Mouse (Mus musculus): ENCODE data around the gene Cnot8. TPM values are rescaled to one million over a fixed set of nuclear protein-coding genes. Genes with fewer than 3 reads are reported as not detected.

The Cnot8 gene
- total and polyA plus RNA-seq, 3 experiments: 35.5 to 43.0 (median 36.4) TPM

DNA sequence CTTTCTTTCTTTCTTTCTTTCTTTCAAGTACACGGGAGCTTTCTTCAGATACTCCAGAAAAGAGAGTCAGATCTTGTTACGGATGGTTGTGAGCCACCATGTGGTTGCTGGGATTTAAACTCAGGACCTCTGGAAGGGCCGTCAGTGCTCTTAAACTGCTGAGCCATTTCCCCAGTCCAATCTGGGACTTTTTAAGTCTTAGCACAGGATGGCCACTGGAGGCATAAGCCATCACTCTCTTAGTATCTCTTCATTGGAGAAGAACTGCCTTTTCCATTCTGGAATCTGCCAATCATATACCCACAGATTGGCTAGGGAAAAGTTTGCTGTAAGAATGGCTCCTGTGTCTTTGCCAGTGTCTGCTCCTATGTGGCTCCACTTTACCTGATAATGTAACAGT, 3.1 kb downstream of the Cnot8 start:
- no peak overlapping the region for H3K4me3 ChIP-seq
- no peak overlapping the region for H3K27ac ChIP-seq
- TF ChIP-seq POLR2A (IDR thresholded peaks at IDR 0.05; ENCODE audit: insufficient read depth, low read depth, low read length) (no peak), CTCF (IDR thresholded peaks at IDR 0.05) (0 out of 2 replicates have a peak, but pooled peaks have one; percentile 21), EP300 (IDR thresholded peaks at IDR 0.05; ENCODE audit: insufficient read depth, low read depth, low read length) (no peak)
- H3K79me2 ChIP-seq (replicated peaks; ENCODE audit: control insufficient read depth, insufficient read depth, low read length): peaks cover 3% of the 10 kb centered on the region
- H3K27me3 ChIP-seq (ENCODE audit: control insufficient read depth, insufficient read depth, low read length): no peaks in the 10 kb centered on the region
- peaks cover 8% of the 10 kb centered on the region for H3K4me1 ChIP-seq (ENCODE audit: control insufficient read depth, insufficient read depth, low read length)
- no peak for DNase-seq
- intact Hi-C loops (cut with DNase I): loop anchor here (10.0 kb wide), 1 partner anchor 198 kb away; the partner anchor contains the start of gene Zfp692
- 59% methylated on average over 3 of the region's 3 CpGs for WGBS
- no peaks in the 10 kb centered on the region for H3K36me3 ChIP-seq (ENCODE audit: control insufficient read depth, insufficient read depth, low read length)
- no peak overlapping the region for H3K9ac ChIP-seq (ENCODE audit: low read depth, low read length)

- DNase-seq: no peak
- Histone ChIP-seq H3K36me3 (ENCODE audit: control insufficient read depth, insufficient read depth, low read length) (no peaks in the 10 kb centered on the region), H3K4me3 (no peak overlapping the region), H3K79me2 (replicated peaks; ENCODE audit: control insufficient read depth, insufficient read depth, low read length) (peaks cover 3% of the 10 kb centered on the region), H3K27ac (no peak overlapping the region), H3K4me1 (ENCODE audit: control insufficient read depth, insufficient read depth, low read length) (peaks cover 8% of the 10 kb centered on the region), H3K27me3 (ENCODE audit: control insufficient read depth, insufficient read depth, low read length) (no peaks in the 10 kb centered on the region), H3K9ac (ENCODE audit: low read depth, low read length) (no peak overlapping the region)
- TF ChIP-seq EP300 (IDR thresholded peaks at IDR 0.05; ENCODE audit: insufficient read depth, low read depth, low read length): no peak
- TF ChIP-seq POLR2A (IDR thresholded peaks at IDR 0.05; ENCODE audit: insufficient read depth, low read depth, low read length): no peak
- TF ChIP-seq CTCF (IDR thresholded peaks at IDR 0.05): no peak
- intact Hi-C loops (cut with DNase I): loop anchor here (10.0 kb wide), 1 partner anchor 197 kb away; the partner anchor contains the start of gene Zfp692
- 83% methylated on average over 4 of the region's 4 CpGs for WGBS
These were observed 3.8 kb downstream of the Cnot8 start for GRCm38 (mm10) chr11:58107664-58108337.

DNA sequence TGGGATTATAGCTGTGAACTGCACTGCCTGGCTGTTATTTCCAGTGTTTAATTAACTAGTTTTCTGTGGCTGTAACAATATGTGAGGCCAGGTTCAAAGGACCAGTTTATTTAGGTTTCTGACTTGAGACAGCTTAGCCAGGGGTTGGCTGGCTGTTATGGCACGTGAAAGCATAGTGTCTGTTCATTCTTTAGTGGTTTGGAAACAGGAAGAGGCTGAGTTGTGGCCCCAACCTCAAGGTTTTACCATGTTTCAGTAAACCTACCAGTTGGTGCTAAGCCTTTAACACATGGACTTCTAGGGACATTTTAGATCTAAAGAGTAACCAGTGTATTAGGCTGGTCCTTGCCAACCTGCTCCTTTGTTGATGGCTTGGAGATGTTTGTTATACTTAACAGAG, 12.6 kb downstream of the Cnot8 start:
- DNase-seq: no peak
- no peaks in the 10 kb centered on the region for H3K27me3 ChIP-seq (ENCODE audit: control insufficient read depth, insufficient read depth, low read length)
- H3K27ac ChIP-seq: no peak overlapping the region
- H3K36me3 ChIP-seq (ENCODE audit: control insufficient read depth, insufficient read depth, low read length): peaks cover 6% of the 10 kb centered on the region
- H3K9ac ChIP-seq (ENCODE audit: low read depth, low read length): no peak overlapping the region
- peaks cover 2% of the 10 kb centered on the region; the same call in 1 of the 2 replicates for H3K4me1 ChIP-seq (ENCODE audit: control insufficient read depth, insufficient read depth, low read length)
- H3K4me3 ChIP-seq: no peak overlapping the region
- no peaks in the 10 kb centered on the region for H3K79me2 ChIP-seq (replicated peaks; ENCODE audit: control insufficient read depth, insufficient read depth, low read length)
- intact Hi-C loops (cut with DNase I): no loop called here
- 68% methylated on average over 1 of the region's 1 CpGs for WGBS
- no peak for TF ChIP-seq POLR2A (IDR thresholded peaks at IDR 0.05; ENCODE audit: insufficient read depth, low read depth, low read length)
- no peak for TF ChIP-seq EP300 (IDR thresholded peaks at IDR 0.05; ENCODE audit: insufficient read depth, low read depth, low read length)
- no peak for TF ChIP-seq CTCF (IDR thresholded peaks at IDR 0.05)

- no peak overlapping the region for H3K27ac ChIP-seq
- DNase-seq: no peak
- peaks cover 6% of the 10 kb centered on the region for H3K36me3 ChIP-seq (ENCODE audit: control insufficient read depth, insufficient read depth, low read length)
- intact Hi-C loops (cut with DNase I): no loop called here
- peaks cover 2% of the 10 kb centered on the region; the same call in 1 of the 2 replicates for H3K4me1 ChIP-seq (ENCODE audit: control insufficient read depth, insufficient read depth, low read length)
- TF ChIP-seq EP300 (IDR thresholded peaks at IDR 0.05; ENCODE audit: insufficient read depth, low read depth, low read length): no peak
- no peak for TF ChIP-seq CTCF (IDR thresholded peaks at IDR 0.05)
- TF ChIP-seq POLR2A (IDR thresholded peaks at IDR 0.05; ENCODE audit: insufficient read depth, low read depth, low read length): no peak
- WGBS: 83% methylated on average over 10 of the region's 10 CpGs
- no peaks in the 10 kb centered on the region for H3K79me2 ChIP-seq (replicated peaks; ENCODE audit: control insufficient read depth, insufficient read depth, low read length)
- no peak overlapping the region for H3K4me3 ChIP-seq
- no peak overlapping the region for H3K9ac ChIP-seq (ENCODE audit: low read depth, low read length)
- H3K27me3 ChIP-seq (ENCODE audit: control insufficient read depth, insufficient read depth, low read length): no peaks in the 10 kb centered on the region
These were observed 13.2 kb downstream of the Cnot8 start for GRCm38 (mm10) chr11:58117044-58117652.

- TF ChIP-seq CTCF (IDR thresholded peaks at IDR 0.05) (no peak), POLR2A (IDR thresholded peaks at IDR 0.05; ENCODE audit: insufficient read depth, low read depth, low read length) (no peak), EP300 (IDR thresholded peaks at IDR 0.05; ENCODE audit: insufficient read depth, low read depth, low read length) (no peak)
- Histone ChIP-seq H3K4me1 (ENCODE audit: control insufficient read depth, insufficient read depth, low read length) (peaks cover 4% of the 10 kb centered on the region; the same call in 1 of the 2 replicates), H3K9ac (ENCODE audit: low read depth, low read length) (no peak overlapping the region), H3K36me3 (ENCODE audit: control insufficient read depth, insufficient read depth, low read length) (peaks cover 6% of the 10 kb centered on the region), H3K79me2 (replicated peaks; ENCODE audit: control insufficient read depth, insufficient read depth, low read length) (no peaks in the 10 kb centered on the region), H3K4me3 (no peak overlapping the region), H3K27me3 (ENCODE audit: control insufficient read depth, insufficient read depth, low read length) (no peaks in the 10 kb centered on the region), H3K27ac (no peak overlapping the region)
- no peak for DNase-seq
- 42% methylated on average over 3 of the region's 3 CpGs for WGBS
- intact Hi-C loops (cut with DNase I): no loop called here
These were observed 16.7 kb downstream of the Cnot8 start for GRCm38 (mm10) chr11:58120655-58121054.

DNA sequence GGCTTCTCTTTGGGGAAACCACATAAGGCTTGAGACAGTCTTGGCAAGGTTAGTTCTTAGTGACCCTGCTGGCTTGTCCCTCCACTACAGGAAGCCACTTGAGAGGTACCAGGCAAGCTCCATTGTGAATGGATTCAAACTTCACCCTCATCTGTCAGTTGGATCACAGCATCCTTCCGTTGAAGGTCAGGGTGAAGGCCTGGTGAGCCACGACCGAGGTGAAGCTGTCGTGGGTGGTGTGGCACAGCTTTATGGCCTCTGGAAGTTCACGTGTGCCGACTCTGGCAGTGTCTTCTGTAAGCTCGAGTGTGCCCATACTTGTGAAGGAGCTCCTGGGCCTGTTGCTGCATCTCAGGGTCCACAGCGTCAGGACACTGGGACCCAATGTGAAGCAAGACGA, 17.4 kb downstream of the Cnot8 start:
- TF ChIP-seq EP300 (IDR thresholded peaks at IDR 0.05; ENCODE audit: insufficient read depth, low read depth, low read length): no peak
- TF ChIP-seq POLR2A (IDR thresholded peaks at IDR 0.05; ENCODE audit: insufficient read depth, low read depth, low read length): no peak
- TF ChIP-seq CTCF (IDR thresholded peaks at IDR 0.05): no peak
- peaks cover 3% of the 10 kb centered on the region; the same call in 1 of the 2 replicates for H3K4me1 ChIP-seq (ENCODE audit: control insufficient read depth, insufficient read depth, low read length)
- H3K79me2 ChIP-seq (replicated peaks; ENCODE audit: control insufficient read depth, insufficient read depth, low read length): no peaks in the 10 kb centered on the region
- peaks cover 3% of the 10 kb centered on the region for H3K36me3 ChIP-seq (ENCODE audit: control insufficient read depth, insufficient read depth, low read length)
- no peaks in the 10 kb centered on the region for H3K27me3 ChIP-seq (ENCODE audit: control insufficient read depth, insufficient read depth, low read length)
- WGBS: 91% methylated on average over 9 of the region's 9 CpGs
- no peak overlapping the region for H3K27ac ChIP-seq
- H3K9ac ChIP-seq (ENCODE audit: low read depth, low read length): no peak overlapping the region
- no peak overlapping the region for H3K4me3 ChIP-seq
- intact Hi-C loops (cut with DNase I): no loop called here
- DNase-seq: no peak

Measured in heart, adult 2 months (tissue).